ENCODE assay signal across 10 mouse cellular contexts in the genomic region with DNA sequence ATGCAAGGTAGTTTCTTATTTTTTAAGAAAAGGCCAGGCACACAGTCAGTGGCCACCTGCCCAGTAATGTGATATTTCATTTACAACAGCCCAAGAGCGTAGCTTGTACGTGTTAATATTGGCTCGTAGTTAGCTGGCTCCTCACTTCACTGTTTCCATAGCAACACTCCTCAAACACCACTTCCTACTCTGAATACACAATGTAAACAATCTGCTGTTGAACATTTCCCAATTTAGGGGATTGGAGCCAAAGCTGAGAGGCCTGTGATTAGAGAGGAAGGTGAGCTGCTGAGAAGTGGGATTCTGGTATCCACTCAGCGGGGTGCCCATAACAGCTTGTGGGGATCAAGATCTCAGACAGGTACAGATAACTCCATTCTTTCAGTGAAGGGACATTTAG. TPM values are rescaled to one million over a fixed set of nuclear protein-coding genes. Genes with fewer than 3 reads are reported as not detected.
DNase-seq lines count a peak whose midpoint lies in the region; ATAC-seq and TF ChIP-seq lines count a peak whose summit lies in the region.
"Had no signal": no experiment of that assay in that cellular context is flagged by ENCODE, and none has a peak within 500 bp of the region (broad histone marks: within the 10 kb centered on the region; RNA-seq: fewer than 3 reads in every experiment).

No protein-coding gene starts in this region.

- TF ChIP-seq POLR2A in brain, embryonic 14.5 days (IDR thresholded peaks at IDR 0.05; ENCODE audit: borderline replicate concordance, extremely low read depth, insufficient read depth, insufficient read length, poor library complexity, severe bottlenecking), result no peak

- no peaks in the 10 kb centered on the region for H3K36me3 ChIP-seq in heart, embryonic 16.5 days (ENCODE audit: control insufficient read depth, insufficient read depth)
- H3K36me3 ChIP-seq in midbrain, embryonic 13.5 days, result no peaks in the 10 kb centered on the region

- H3K27me3 ChIP-seq in heart, embryonic 16.5 days (ENCODE audit: control insufficient read depth, insufficient read depth, low read length), result no peaks in the 10 kb centered on the region
- no peaks in the 10 kb centered on the region for H3K27me3 ChIP-seq in midbrain, embryonic 13.5 days

- TF ChIP-seq CTCF in brain, embryonic 14.5 days (IDR thresholded peaks at IDR 0.05; ENCODE audit: borderline replicate concordance, extremely low read depth, insufficient read depth, insufficient read length), result no peak

- no peak overlapping the region for H3K4me3 ChIP-seq in heart, embryonic 16.5 days (ENCODE audit: low read length)
- no peak overlapping the region for H3K4me3 ChIP-seq in midbrain, embryonic 13.5 days (replicated peaks)

- intact Hi-C loops in heart, postnatal 25 days (cut with DNase I), result no loop called here

- no peak overlapping the region for H3K9ac ChIP-seq in heart, embryonic 16.5 days (ENCODE audit: low read length)
- no peak overlapping the region for H3K9ac ChIP-seq in midbrain, embryonic 13.5 days (replicated peaks)

- 58% methylated on average over 4 of the region's 4 CpGs for WGBS in heart, embryonic 16.5 days
- WGBS in midbrain, embryonic 13.5 days, result 55% methylated on average over 4 of the region's 4 CpGs

- ATAC-seq in heart, embryonic 16.5 days (replicated peaks; ENCODE audit: extremely low read depth, insufficient read depth, low FRiP score), result 0 out of 2 replicates have a peak, but pooled peaks have one; percentile 28
- peak; percentile 65 for ATAC-seq in midbrain, embryonic 13.5 days

- no peak overlapping the region for H3K4me2 ChIP-seq in heart, embryonic 16.5 days (ENCODE audit: low read depth, low read length)
- H3K4me2 ChIP-seq in midbrain, embryonic 13.5 days (replicated peaks), result no peak overlapping the region

- no peak overlapping the region for H3K27ac ChIP-seq in heart, embryonic 16.5 days (ENCODE audit: low read length)
- no peak overlapping the region for H3K27ac ChIP-seq in midbrain, embryonic 13.5 days

- H3K9me3 ChIP-seq in heart, embryonic 16.5 days (replicated peaks; ENCODE audit: control insufficient read depth, low read length), result no peaks in the 10 kb centered on the region
- no peaks in the 10 kb centered on the region for H3K9me3 ChIP-seq in midbrain, embryonic 13.5 days

- H3K4me1 ChIP-seq in heart, embryonic 16.5 days (ENCODE audit: control insufficient read depth, insufficient read depth, low read length), result 0 out of 2 replicates have a peak, but pooled peaks cover 2% of the 10 kb centered on the region
- H3K4me1 ChIP-seq in midbrain, embryonic 13.5 days (replicated peaks), result peaks cover 11% of the 10 kb centered on the region

- DNase-seq in heart, postnatal 25 days (ENCODE audit: low spot score), result no peak
- peak; percentile 88 for DNase-seq in brain, embryonic 14.5 days (ENCODE audit: low read depth)
- DNase-seq in layer of hippocampus, adult 9-10 months (ENCODE audit: low spot score), result peak; percentile 63
- DNase-seq in cerebellum, adult 9-11 months, result no peak
- DNase-seq in urinary bladder, postnatal 25 days (ENCODE audit: low spot score), result no peak
- DNase-seq in cerebellum, adult 8-10 months, result no peak
- DNase-seq: cerebellum, postnatal 10 days; heart, postnatal 10 days had no signal

RNA-seq across cellular contexts. Expression of a gene that starts 16.0 kb away (rescaled TPM):
- polyA plus RNA-seq in heart, embryonic 16.5 days (2015; fragmentation: Nextera tagmentation; extraction: Ambion mirVana), result 2.8 and 2.9 TPM in 2 replicates
- total RNA-seq in heart, postnatal 25 days (2021), result 1 to 10 TPM; 1.5 to 2.2 TPM
- polyA plus RNA-seq in brain, embryonic 14.5 days (2012; rRNA removed), result 1.5 and 2.4 TPM in 2 replicates
- polyA plus RNA-seq in midbrain, embryonic 13.5 days (2015; fragmentation: Nextera tagmentation; extraction: Ambion mirVana), result 1.1 and 1.3 TPM in 2 replicates

Comparison
In these comparisons a context has a peak if more than half of its experiments do, and no peak if none do; other contexts are left out.
1. DNase-seq: peak in brain, embryonic 14.5 days (single experiment) and layer of hippocampus, adult 9-10 months (single experiment); none in heart, postnatal 25 days (single experiment), cerebellum, adult 9-11 months (single experiment), urinary bladder, postnatal 25 days (single experiment) and cerebellum, adult 8-10 months (single experiment).